Comparison of ENCODE assay signal across 8 mouse cellular contexts in genomic region chr2:12709156-12709923, GRCm38 (mm10).
DNase-seq lines count a peak whose midpoint lies in the region; ATAC-seq lines count a peak whose summit lies in the region.

No protein-coding gene starts in this region.

- ATAC-seq in activated CD4-positive, CD25-positive, alpha-beta regulatory T cell, adult 4 months, result peak; percentile 43
- peak; percentile 93 for ATAC-seq in granulocyte monocyte progenitor cell, adult 5-6 weeks (replicated peaks; ENCODE audit: poor library complexity, severe bottlenecking)
- peak; percentile 59 for ATAC-seq in midbrain, embryonic 13.5 days

- H3K9me3 ChIP-seq in midbrain, embryonic 13.5 days, result no peaks in the 10 kb centered on the region

- no peaks in the 10 kb centered on the region for H3K36me3 ChIP-seq in midbrain, embryonic 13.5 days

- H3K4me2 ChIP-seq in midbrain, embryonic 13.5 days (replicated peaks), result peak overlapping the region; percentile 26; the same call in 1 of the 2 replicates

- WGBS in midbrain, embryonic 13.5 days, result 44% methylated on average over 16 of the region's 16 CpGs

- intact Hi-C loops in left cerebral cortex, postnatal 25 days (cut with DNase I), result loop anchor here (1.0 to 5.0 kb wide), 5 partner anchors 175 to 527 kb away; partner anchors contain the start of gene C1ql3

- H3K27me3 ChIP-seq in midbrain, embryonic 13.5 days, result no peaks in the 10 kb centered on the region

- no peak overlapping the region for H3K4me3 ChIP-seq in midbrain, embryonic 13.5 days (replicated peaks)

- H3K9ac ChIP-seq in midbrain, embryonic 13.5 days (replicated peaks), result no peak overlapping the region

- DNase-seq in 3134 (ENCODE audit: extremely low read depth, insufficient read length, low spot score), result peak; percentile 56
- DNase-seq in embryo, embryonic 11 days, result peak; percentile 80
- peak; percentile 31 for DNase-seq in kidney, adult 11 months
- peak; percentile 66 to 84 for DNase-seq in left cerebral cortex, postnatal 25 days (ENCODE audit: low spot score in 2 of 2)
- peak; percentile 89 for DNase-seq in telencephalon, adult 2 months (ENCODE audit: low read depth, low spot score)

- 0 out of 2 replicates have a peak, but pooled peaks cover 3% of the 10 kb centered on the region for H3K4me1 ChIP-seq in midbrain, embryonic 13.5 days (replicated peaks)

- H3K27ac ChIP-seq in midbrain, embryonic 13.5 days, result no peak overlapping the region

Comparison
In these comparisons a context has a peak if more than half of its experiments do, and no peak if none do; other contexts are left out.
1. DNase-seq: peak in every context shown above with its lines; median percentile 89 in telencephalon, adult 2 months; 80 in embryo, embryonic 11 days; 75 in left cerebral cortex, postnatal 25 days; 56 in 3134; 31 in kidney, adult 11 months.
2. ATAC-seq: peak in every context shown above with its lines; median percentile 93 in granulocyte monocyte progenitor cell, adult 5-6 weeks; 59 in midbrain, embryonic 13.5 days; 43 in activated CD4-positive, CD25-positive, alpha-beta regulatory T cell, adult 4 months.